Mouse (Mus musculus) megakaryocyte, embryonic 14.5 days (primary cell): ENCODE results near the gene Gm49337.

Source experiments
- FLI1 ChIP-seq: IDR thresholded peaks from 2 replicates; pipeline ENCODE4 v1.6.1; 2012; ENCODE audit warnings: low read length, inconsistent platforms, mixed read lengths
- GATA1 ChIP-seq: IDR thresholded peaks from 3 replicates; pipeline ENCODE4 v1.6.1; 2012; ENCODE audit warnings: mixed read lengths, low read length, inconsistent platforms, borderline replicate concordance

DNA sequence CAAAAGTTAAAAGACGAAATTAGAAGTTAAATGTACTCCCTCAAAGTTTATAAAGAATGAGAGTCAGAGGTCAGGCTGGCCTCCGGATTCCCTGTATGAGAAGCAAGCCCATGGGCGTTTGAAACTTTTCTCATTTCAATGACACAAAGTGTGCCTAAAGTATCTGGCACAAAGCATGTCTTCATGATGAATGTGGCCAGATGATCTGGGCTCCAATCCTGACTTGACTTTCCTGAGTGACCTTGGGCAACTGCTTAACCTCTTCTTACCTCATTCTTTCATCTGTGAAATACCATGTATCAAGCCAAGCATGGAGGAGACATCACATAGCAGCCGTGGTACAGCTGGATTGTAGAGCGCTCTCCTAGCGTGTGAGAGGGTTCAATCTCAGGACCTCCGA lies 30.9 kb upstream of the Gm49337 start:
- TF ChIP-seq GATA1 (no peak), FLI1 (no peak)
